Mouse (Mus musculus): ENCODE measurements around the gene Rtbdn.

DNA sequence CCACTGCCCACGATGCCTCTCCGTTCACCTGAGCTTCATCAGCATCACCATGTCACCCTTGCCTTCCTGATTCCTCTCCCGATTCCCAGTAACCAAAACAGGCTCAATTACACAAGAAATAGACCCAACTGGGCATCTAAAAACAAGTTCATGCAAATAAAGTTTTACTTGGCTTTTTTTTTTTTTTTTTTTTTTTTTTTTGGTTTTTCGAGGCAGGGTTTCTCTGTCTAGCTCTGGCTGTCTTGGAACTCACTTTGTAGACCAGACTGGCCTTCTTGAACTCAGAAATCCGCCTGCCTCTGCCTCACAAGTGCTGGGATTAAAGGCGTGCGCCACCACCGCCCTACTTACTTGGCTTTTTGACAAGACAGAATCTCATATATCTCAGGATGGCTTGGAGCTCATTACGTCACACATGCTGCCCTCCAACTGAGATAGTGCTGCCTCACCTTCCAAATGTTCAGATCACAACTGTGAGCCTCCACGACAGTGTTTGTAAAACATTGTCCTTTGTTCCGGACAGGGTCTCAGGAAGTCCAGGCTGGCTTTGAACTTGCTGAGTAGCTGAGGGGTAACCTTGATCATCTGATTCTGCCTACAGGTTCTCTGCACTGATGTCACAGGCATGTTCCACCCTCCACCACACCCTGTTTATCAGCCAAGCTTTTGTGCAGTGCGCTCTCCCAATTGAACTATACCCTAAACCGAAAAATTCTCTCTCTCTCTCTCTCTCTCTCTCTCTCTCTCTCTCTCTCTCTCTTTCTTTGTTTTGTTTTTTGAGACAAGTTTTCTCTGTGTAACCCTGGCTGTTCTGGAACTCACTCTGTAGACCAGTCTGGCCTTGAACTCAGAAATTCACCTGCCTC lies 8.9 kb upstream of the Rtbdn start:
- TF ChIP-seq POLR2A (IDR thresholded peaks at IDR 0.05; ENCODE audit: borderline replicate concordance, control insufficient read depth, low read depth, low read length) = no peak
- TF ChIP-seq CTCF (IDR thresholded peaks at IDR 0.05; ENCODE audit: control insufficient read depth, insufficient read depth, low read length) = no peak
